Mouse (Mus musculus) neural tube, embryonic 15.5 days (tissue): ENCODE data around the gene Chpf. TPM values are rescaled to one million over a fixed set of nuclear protein-coding genes. Genes with fewer than 3 reads are reported as not detected.

Experiments used
- ATAC-seq: fragments of 200-750 bp; cut with Nextera tagmentation; 2 replicates; pipeline ENCODE4 v1.8.0; 2017; ENCODE audit warnings: mild to moderate bottlenecking, moderate TSS enrichment, moderate library complexity; ENCODE audit not compliant: low FRiP score
- H3K27ac ChIP-seq: fragments of 300-500 bp; sonication (generic); replicated peaks from 2 replicates; pipeline ENCODE4 v1.5.1; 2015; ENCODE audit warnings: mild to moderate bottlenecking, inconsistent platforms
- H3K27me3 ChIP-seq: fragments of 300-500 bp; sonication (generic); replicated peaks from 2 replicates; pipeline ENCODE4 v1.6.1; 2015; ENCODE audit warnings: inconsistent platforms
- H3K36me3 ChIP-seq: fragments of 300-500 bp; sonication (generic); 2 replicates; pipeline ENCODE4 v1.6.1; 2015; ENCODE audit warnings: inconsistent platforms
- H3K4me1 ChIP-seq: fragments of 300-500 bp; sonication (generic); 2 replicates; pipeline ENCODE4 v1.6.1; 2015; ENCODE audit warnings: inconsistent platforms
- H3K4me2 ChIP-seq: fragments of 300-500 bp; sonication (generic); 2 replicates; pipeline ENCODE4 v1.6.1; 2015; ENCODE audit warnings: inconsistent platforms, mild to moderate bottlenecking, moderate library complexity
- H3K4me3 ChIP-seq: fragments of 300-500 bp; sonication (generic); replicated peaks from 2 replicates; pipeline ENCODE4 v1.5.1; 2015; ENCODE audit warnings: mild to moderate bottlenecking, inconsistent platforms
- H3K9ac ChIP-seq: fragments of 300-500 bp; sonication (generic); replicated peaks from 2 replicates; pipeline ENCODE4 v1.6.1; 2015; ENCODE audit warnings: mild to moderate bottlenecking, inconsistent platforms
- H3K9me3 ChIP-seq: fragments of 300-500 bp; sonication (generic); replicated peaks from 2 replicates; pipeline ENCODE4 v1.6.1; 2016; ENCODE audit warnings: inconsistent platforms
- WGBS: fragments of 180-500 bp; shearing (Covaris S2); methylation state at CpG from one replicate; pipeline ENCODE4 v1.1.7; 2015; ENCODE audit warnings: mixed read lengths; 5-methylcytosine and 5-hydroxymethylcytosine counted together
- polyA plus RNA-seq: library from polyadenylated mRNA; unstranded; fragments of >200 nt; fragmentation: Nextera tagmentation; extraction: Ambion mirVana; gene quantifications from 2 replicates; pipeline ENCODE4 v1.2.1, GENCODE M21; 2015

Gene Chpf
- polyA plus RNA-seq, result 48.3 and 51.7 TPM in 2 replicates

GRCm38 (mm10) chr1:75478916-75479634 is at the start of gene Chpf, which contains the start of gene Tmem198:
TSS of gene Chpf (minus strand) at chr1:75479307.
TSS of gene Tmem198 (plus strand) at chr1:75479532.
- Histone ChIP-seq H3K9me3 (no peaks in the 10 kb centered on the region), H3K4me1 (peaks cover 59% of the 10 kb centered on the region)
- ATAC-seq, result peak; percentile 91

GRCm38 (mm10) chr1:75524679-75525078 is 45.6 kb upstream of the Chpf start:
- no peak overlapping the region for H3K9ac ChIP-seq
- WGBS, result 84% methylated on average over 7 of the region's 7 CpGs

More at GRCm38 (mm10) chr1:75478916-75479634, at the start of gene Chpf, which contains the start of gene Tmem198:
- H3K36me3 ChIP-seq, result peaks cover 38% of the 10 kb centered on the region
- peak within 1 kb of the TSS; percentile 91 for H3K4me2 ChIP-seq
- peak within 1 kb of the TSS; percentile 61 for H3K4me3 ChIP-seq
- peaks cover 22% of the 10 kb centered on the region for H3K27me3 ChIP-seq
- peak within 1 kb of the TSS; percentile 64 for H3K9ac ChIP-seq
- under 1% methylated on average over 63 of the region's 76 CpGs for WGBS
- H3K27ac ChIP-seq, result peak within 1 kb of the TSS; percentile 86

GRCm38 (mm10) chr1:75521321-75522031 is 42.4 kb upstream of the Chpf start, which contains the start of gene Stk11ip:
TSS of gene Stk11ip (plus strand) at chr1:75521529.
- Histone ChIP-seq H3K4me1 (peaks cover 13% of the 10 kb centered on the region), H3K4me2 (peak within 1 kb of the TSS; percentile 71), H3K9ac (peak within 1 kb of the TSS; percentile 47), H3K36me3 (peaks cover 10% of the 10 kb centered on the region), H3K27me3 (no peaks in the 10 kb centered on the region), H3K9me3 (no peaks in the 10 kb centered on the region), H3K27ac (peak within 1 kb of the TSS; percentile 90), H3K4me3 (peak within 1 kb of the TSS; percentile 81)
- ATAC-seq, result peak; percentile 96
- WGBS, result under 1% methylated on average over 46 of the region's 46 CpGs

More at GRCm38 (mm10) chr1:75524679-75525078, 45.6 kb upstream of the Chpf start:
- Histone ChIP-seq H3K27ac (no peak overlapping the region), H3K4me1 (peaks cover 13% of the 10 kb centered on the region), H3K4me2 (no peak overlapping the region), H3K4me3 (no peak overlapping the region), H3K36me3 (peaks cover 41% of the 10 kb centered on the region), H3K27me3 (no peaks in the 10 kb centered on the region), H3K9me3 (no peaks in the 10 kb centered on the region)
- ATAC-seq, result no peak

GRCm38 (mm10) chr1:75519576-75519975 is 40.5 kb upstream of the Chpf start:
- Histone ChIP-seq H3K4me1 (peaks cover 13% of the 10 kb centered on the region), H3K4me2 (no peak overlapping the region), H3K36me3 (no peaks in the 10 kb centered on the region), H3K4me3 (no peak overlapping the region), H3K9ac (no peak overlapping the region), H3K27me3 (no peaks in the 10 kb centered on the region), H3K9me3 (no peaks in the 10 kb centered on the region), H3K27ac (peak overlapping the region; percentile 28; the same call in 1 of the 2 replicates)
- no peak for ATAC-seq
- WGBS, result 73% methylated on average over 5 of the region's 5 CpGs

- no peaks in the 10 kb centered on the region for H3K27me3 ChIP-seq
- H3K4me3 ChIP-seq, result no peak overlapping the region
- 92% methylated on average over 4 of the region's 4 CpGs for WGBS
- H3K4me1 ChIP-seq, result peaks cover 13% of the 10 kb centered on the region
- no peak for ATAC-seq
- no peaks in the 10 kb centered on the region for H3K36me3 ChIP-seq
- H3K9ac ChIP-seq, result no peak overlapping the region
- H3K9me3 ChIP-seq, result no peaks in the 10 kb centered on the region
- no peak overlapping the region for H3K4me2 ChIP-seq
- no peak overlapping the region for H3K27ac ChIP-seq
These were observed 39.3 kb upstream of the Chpf start for GRCm38 (mm10) chr1:75518427-75518826.

GRCm38 (mm10) chr1:75517984-75518383 is 38.9 kb upstream of the Chpf start:
- ATAC-seq, result no peak
- Histone ChIP-seq H3K4me2 (no peak overlapping the region), H3K4me1 (peaks cover 13% of the 10 kb centered on the region), H3K27me3 (no peaks in the 10 kb centered on the region), H3K9ac (no peak overlapping the region), H3K9me3 (no peaks in the 10 kb centered on the region), H3K4me3 (no peak overlapping the region), H3K27ac (no peak overlapping the region), H3K36me3 (no peaks in the 10 kb centered on the region)
- 48% methylated on average over 4 of the region's 4 CpGs for WGBS

- Histone ChIP-seq H3K9ac (no peak overlapping the region), H3K9me3 (no peaks in the 10 kb centered on the region), H3K27ac (no peak overlapping the region), H3K4me3 (no peak overlapping the region), H3K27me3 (no peaks in the 10 kb centered on the region), H3K4me1 (peaks cover 3% of the 10 kb centered on the region; the same call in 1 of the 2 replicates), H3K4me2 (no peak overlapping the region), H3K36me3 (no peaks in the 10 kb centered on the region)
- WGBS, result 84% methylated on average over 15 of the region's 15 CpGs
- ATAC-seq, result no peak
These were observed 37.7 kb upstream of the Chpf start for GRCm38 (mm10) chr1:75516703-75517380.

GRCm38 (mm10) chr1:75512550-75512949 is 33.4 kb upstream of the Chpf start:
- H3K36me3 ChIP-seq, result no peaks in the 10 kb centered on the region
- WGBS, result 92% methylated on average over 3 of the region's 3 CpGs
- no peak overlapping the region for H3K4me2 ChIP-seq
- no peaks in the 10 kb centered on the region for H3K9me3 ChIP-seq
- H3K27me3 ChIP-seq, result 0 out of 2 replicates have a peak, but pooled peaks cover 4% of the 10 kb centered on the region
- H3K4me3 ChIP-seq, result no peak overlapping the region
- peaks cover 6% of the 10 kb centered on the region; the same call in 1 of the 2 replicates for H3K4me1 ChIP-seq
- no peak for ATAC-seq
- H3K9ac ChIP-seq, result no peak overlapping the region
- H3K27ac ChIP-seq, result no peak overlapping the region

GRCm38 (mm10) chr1:75511437-75512210 is 32.5 kb upstream of the Chpf start:
- Histone ChIP-seq H3K27me3 (0 out of 2 replicates have a peak, but pooled peaks cover 4% of the 10 kb centered on the region), H3K36me3 (no peaks in the 10 kb centered on the region), H3K4me1 (peaks cover 15% of the 10 kb centered on the region), H3K27ac (no peak overlapping the region), H3K9me3 (no peaks in the 10 kb centered on the region), H3K9ac (no peak overlapping the region), H3K4me3 (no peak overlapping the region), H3K4me2 (no peak overlapping the region)
- ATAC-seq, result no peak
- 74% methylated on average over 4 of the region's 4 CpGs for WGBS

GRCm38 (mm10) chr1:75510154-75510553 is 31.0 kb upstream of the Chpf start:
- H3K27me3 ChIP-seq, result 0 out of 2 replicates have a peak, but pooled peaks cover 4% of the 10 kb centered on the region
- WGBS, result 73% methylated on average over 5 of the region's 5 CpGs
- no peak overlapping the region for H3K27ac ChIP-seq
- no peak overlapping the region for H3K4me2 ChIP-seq
- H3K36me3 ChIP-seq, result no peaks in the 10 kb centered on the region
- no peak for ATAC-seq
- no peak overlapping the region for H3K9ac ChIP-seq
- no peaks in the 10 kb centered on the region for H3K9me3 ChIP-seq
- peaks cover 19% of the 10 kb centered on the region for H3K4me1 ChIP-seq
- no peak overlapping the region for H3K4me3 ChIP-seq

- 54% methylated on average over 20 of the region's 20 CpGs for WGBS
- no peak overlapping the region for H3K4me2 ChIP-seq
- H3K4me1 ChIP-seq, result peaks cover 24% of the 10 kb centered on the region
- H3K36me3 ChIP-seq, result no peaks in the 10 kb centered on the region
- no peak overlapping the region for H3K9ac ChIP-seq
- no peaks in the 10 kb centered on the region for H3K9me3 ChIP-seq
- no peak for ATAC-seq
- 0 out of 2 replicates have a peak, but pooled peaks cover 4% of the 10 kb centered on the region for H3K27me3 ChIP-seq
- H3K27ac ChIP-seq, result no peak overlapping the region
- H3K4me3 ChIP-seq, result no peak overlapping the region
These were observed 30.5 kb upstream of the Chpf start for GRCm38 (mm10) chr1:75509586-75509985.
